Mouse (Mus musculus) olfactory bulb, adult 2 months (tissue): ENCODE measurements around the gene Fthl17d. TPM values are rescaled to one million over a fixed set of nuclear protein-coding genes. Genes with fewer than 3 reads are reported as not detected.
"Not testable (repeated sequence)": the region's sequence is repeated elsewhere in the genome, so short reads cannot be mapped to it uniquely, and the experiment has no call there.

Experiments
- H3K27ac ChIP-seq: fragments of 200-500 bp; 2 replicates; pipeline ENCODE4 v1.5.1; 2012; ENCODE audit warnings: low read depth, low read length; ENCODE audit not compliant: insufficient read depth
- H3K4me1 ChIP-seq: fragments of 200-500 bp; 2 replicates; pipeline ENCODE4 v1.6.1; 2012; ENCODE audit warnings: low read length; ENCODE audit not compliant: control insufficient read depth, insufficient read depth
- H3K4me3 ChIP-seq: fragments of 200-500 bp; 2 replicates; pipeline ENCODE4 v1.5.1; 2012; ENCODE audit warnings: mild to moderate bottlenecking, low read depth, low read length, moderate library complexity; ENCODE audit not compliant: insufficient read depth
- CTCF ChIP-seq: fragments of 200-500 bp; IDR thresholded peaks from 2 replicates; pipeline ENCODE4 v1.5.1; 2012; ENCODE audit warnings: low read depth, mild to moderate bottlenecking, low read length, moderate library complexity; ENCODE audit not compliant: insufficient read depth
- POLR2A ChIP-seq: fragments of 200-500 bp; IDR thresholded peaks from 2 replicates; pipeline ENCODE4 v1.6.1; 2012; ENCODE audit warnings: mild to moderate bottlenecking, low read depth, low read length, moderate library complexity; ENCODE audit not compliant: insufficient read depth
- WGBS: fragments of 180-500 bp; shearing (Covaris S2); methylation state at CpG from one replicate; pipeline ENCODE4 v1.1.7; 2018; 5-methylcytosine and 5-hydroxymethylcytosine counted together
- polyA plus RNA-seq: library from polyadenylated mRNA; stranded (reverse); fragments of >200 nt; gene quantifications from 2 replicates; pipeline ENCODE4 v1.2.4, GENCODE M21; 2012; ENCODE audit warnings: low replicate concordance; ENCODE audit not compliant: missing spikeins, insufficient read depth, insufficient read length

The Fthl17d gene
- not detected in 2 replicates for polyA plus RNA-seq

DNA sequence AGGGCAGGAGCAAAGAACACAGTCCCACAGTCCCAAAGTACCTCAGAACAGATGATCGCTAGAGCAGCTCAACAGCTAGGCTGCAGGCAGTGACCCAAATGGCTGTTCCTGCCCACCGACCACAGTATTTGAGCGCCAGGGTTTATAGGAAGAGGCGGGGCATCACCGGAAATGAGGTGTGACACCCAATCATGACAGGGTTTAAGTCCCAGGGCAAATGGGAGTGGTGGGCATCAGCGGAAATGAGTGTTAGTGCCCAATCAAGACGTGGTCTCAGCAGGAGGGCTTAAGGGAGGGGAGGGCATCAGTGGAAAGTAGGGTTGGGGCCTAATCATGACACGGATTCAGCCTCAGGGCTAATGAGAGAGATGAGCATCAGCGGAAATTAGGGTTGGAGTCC is at the start of gene Fthl17d:
Gene Fthl17d, minus strand, starts transcription at position 101 of the 400 bp plus-strand sequence.
- H3K4me1 ChIP-seq, H3K4me3 ChIP-seq, H3K27ac ChIP-seq: not testable (repeated sequence)
- no CpG with 5 or more reads among the region's 9 CpGs for WGBS

DNA sequence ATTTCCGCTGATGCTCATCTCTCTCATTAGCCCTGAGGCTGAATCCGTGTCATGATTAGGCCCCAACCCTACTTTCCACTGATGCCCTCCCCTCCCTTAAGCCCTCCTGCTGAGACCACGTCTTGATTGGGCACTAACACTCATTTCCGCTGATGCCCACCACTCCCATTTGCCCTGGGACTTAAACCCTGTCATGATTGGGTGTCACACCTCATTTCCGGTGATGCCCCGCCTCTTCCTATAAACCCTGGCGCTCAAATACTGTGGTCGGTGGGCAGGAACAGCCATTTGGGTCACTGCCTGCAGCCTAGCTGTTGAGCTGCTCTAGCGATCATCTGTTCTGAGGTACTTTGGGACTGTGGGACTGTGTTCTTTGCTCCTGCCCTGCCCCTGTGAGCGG is 46.6 kb upstream of the Fthl17d start, which contains the start of gene Fthl17e:
Gene Fthl17e, plus strand, starts transcription at position 301 of the 400 bp plus-strand sequence.
- H3K4me3 ChIP-seq, H3K4me1 ChIP-seq, H3K27ac ChIP-seq: not testable (repeated sequence)
- WGBS, result 100% methylated on average over 1 of the region's 10 CpGs

DNA sequence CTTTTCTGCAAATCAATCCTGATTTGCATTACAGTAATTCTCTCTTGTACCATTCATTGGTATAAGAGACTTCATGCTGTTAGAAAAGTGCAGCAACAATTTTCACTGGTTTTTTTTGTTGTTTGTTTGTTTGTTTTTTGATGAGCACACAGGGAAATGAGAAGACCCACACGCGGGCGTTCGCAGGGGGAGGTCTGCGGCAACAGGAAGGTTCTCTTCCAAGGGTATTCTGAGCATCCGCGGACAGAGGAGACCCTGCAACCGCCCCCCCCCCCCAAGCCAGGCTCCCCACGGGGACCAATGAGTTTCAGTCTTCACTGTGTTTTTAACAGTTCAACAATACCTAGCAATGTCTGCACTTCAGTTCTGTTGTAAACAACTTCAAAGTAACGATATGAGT is 32.9 kb upstream of the Fthl17d start:
- no peaks in the 10 kb centered on the region for H3K4me1 ChIP-seq
- TF ChIP-seq POLR2A, result no peak
- TF ChIP-seq CTCF, result no peak
- 39% methylated on average over 10 of the region's 10 CpGs for WGBS
- H3K27ac ChIP-seq, result no peak overlapping the region
- H3K4me3 ChIP-seq, result no peak overlapping the region

DNA sequence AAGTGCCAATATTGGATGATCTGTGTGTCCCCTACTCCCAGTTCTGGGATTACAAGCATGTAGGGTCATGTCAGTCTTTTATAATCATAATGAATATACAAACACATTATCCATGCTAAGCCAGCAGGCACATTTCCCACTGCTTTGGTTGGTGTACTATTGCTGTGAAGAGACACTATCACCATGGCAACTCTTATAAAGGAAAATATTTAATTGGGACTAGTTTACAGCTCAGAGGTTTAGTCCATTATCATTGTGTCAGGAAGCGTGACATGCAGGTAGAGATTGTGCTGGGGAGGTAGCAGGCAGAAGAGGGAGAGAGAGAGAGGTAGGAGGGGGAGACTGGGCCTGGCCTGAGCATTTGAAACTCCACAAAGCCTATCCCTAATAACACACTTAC is 29.5 kb upstream of the Fthl17d start:
- WGBS, result 50% methylated on average over 1 of the region's 1 CpGs
- no peaks in the 10 kb centered on the region for H3K4me1 ChIP-seq
- no peak overlapping the region for H3K4me3 ChIP-seq
- TF ChIP-seq CTCF (no peak), POLR2A (no peak)
- H3K27ac ChIP-seq, result no peak overlapping the region

DNA sequence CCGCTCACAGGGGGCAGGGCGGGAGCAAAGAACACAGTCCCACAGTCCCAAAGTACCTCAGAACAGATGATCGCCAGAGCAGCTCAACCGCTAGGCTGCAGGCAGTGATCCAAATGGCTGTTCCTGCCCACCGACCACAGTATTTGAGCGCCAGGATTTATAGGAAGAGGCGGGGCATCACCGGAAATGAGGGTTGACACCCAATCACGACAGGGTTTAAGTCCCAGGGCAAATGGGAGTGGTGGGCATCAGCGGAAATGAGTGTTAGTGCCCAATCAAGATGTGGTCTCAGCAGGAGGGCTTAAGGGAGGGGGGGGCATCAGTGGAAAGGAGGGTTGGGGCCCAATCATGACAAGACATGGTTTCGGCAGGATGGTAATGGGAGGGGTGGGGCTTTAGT is 10.1 kb downstream of the Fthl17d start, which contains the start of gene Fthl17c:
Gene Fthl17c, minus strand, starts transcription at position 101 of the 400 bp plus-strand sequence.
- H3K4me3 ChIP-seq, H3K27ac ChIP-seq, H3K4me1 ChIP-seq: not testable (repeated sequence)
- no CpG with 5 or more reads among the region's 11 CpGs for WGBS

DNA sequence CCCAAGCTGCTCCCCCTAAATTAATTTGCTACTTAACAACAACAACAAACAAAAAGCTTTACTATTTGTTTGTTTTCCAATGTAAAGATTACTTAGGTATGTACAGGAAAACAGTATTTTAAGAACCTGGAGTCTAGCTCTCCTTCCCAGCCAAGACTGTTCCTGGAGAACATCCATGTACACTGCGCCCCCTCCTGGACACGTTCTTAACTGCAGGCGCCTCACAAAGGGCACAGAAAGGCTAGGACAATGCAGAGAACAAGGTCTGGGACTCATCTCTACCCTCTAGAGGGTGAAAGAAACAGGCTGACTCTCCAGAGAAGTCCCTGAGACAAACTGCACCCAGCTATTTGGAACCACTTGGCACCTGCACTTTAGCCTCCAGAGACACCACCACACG is 21.9 kb downstream of the Fthl17d start:
- 51% methylated on average over 4 of the region's 4 CpGs for WGBS
- not testable (repeated sequence) for H3K27ac ChIP-seq, H3K4me3 ChIP-seq, H3K4me1 ChIP-seq

DNA sequence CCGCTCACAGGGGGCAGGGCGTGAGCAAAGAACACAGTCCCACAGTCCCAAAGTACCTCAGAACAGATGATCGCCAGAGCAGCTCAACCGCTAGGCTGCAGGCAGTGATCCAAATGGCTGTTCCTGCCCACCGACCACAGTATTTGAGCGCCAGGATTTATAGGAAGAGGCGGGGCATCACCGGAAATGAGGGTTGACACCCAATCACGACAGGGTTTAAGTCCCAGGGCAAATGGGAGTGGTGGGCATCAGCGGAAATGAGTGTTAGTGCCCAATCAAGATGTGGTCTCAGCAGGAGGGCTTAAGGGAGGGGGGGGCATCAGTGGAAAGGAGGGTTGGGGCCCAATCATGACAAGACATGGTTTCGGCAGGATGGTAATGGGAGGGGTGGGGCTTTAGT is 23.7 kb downstream of the Fthl17d start, which contains the start of gene Fthl17b:
Gene Fthl17b, minus strand, starts transcription at position 101 of the 400 bp plus-strand sequence.
- 83% methylated on average over 4 of the region's 11 CpGs for WGBS
- H3K27ac ChIP-seq, H3K4me3 ChIP-seq, H3K4me1 ChIP-seq: not testable (repeated sequence)

DNA sequence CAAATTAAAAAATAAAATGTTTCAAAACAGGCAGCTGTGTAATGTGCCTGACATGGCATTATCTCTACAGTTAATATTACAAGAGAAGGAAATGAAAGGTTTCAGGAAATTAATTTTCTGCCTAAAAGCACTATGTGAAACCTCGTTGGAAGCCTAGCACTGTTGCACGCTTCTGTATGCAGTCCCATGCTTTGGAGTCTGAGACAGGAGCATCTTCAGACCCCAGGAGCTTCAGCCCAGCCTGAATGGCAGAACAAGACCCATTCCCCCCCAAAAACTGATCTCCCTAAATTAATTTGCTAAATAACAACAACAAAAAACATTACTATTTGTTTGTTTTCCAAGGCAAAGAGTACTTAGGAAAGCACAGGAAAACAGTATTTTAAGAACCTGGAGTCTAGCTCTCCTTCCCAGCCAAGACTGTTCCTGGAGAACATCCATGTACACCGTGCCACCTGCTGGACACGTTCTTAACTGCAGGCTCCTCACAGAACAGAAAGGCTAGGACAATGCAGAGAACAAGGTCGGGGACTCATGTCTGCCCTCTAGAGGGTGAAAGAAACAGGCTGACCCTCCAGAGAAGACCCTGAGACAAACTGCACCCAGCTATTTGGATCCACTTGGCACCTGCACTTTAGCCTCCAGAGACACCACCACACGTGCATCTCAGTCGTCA is 38.3 kb downstream of the Fthl17d start:
- H3K27ac ChIP-seq, H3K4me1 ChIP-seq, H3K4me3 ChIP-seq: not testable (repeated sequence)
- WGBS, result 19% methylated on average over 7 of the region's 7 CpGs

DNA sequence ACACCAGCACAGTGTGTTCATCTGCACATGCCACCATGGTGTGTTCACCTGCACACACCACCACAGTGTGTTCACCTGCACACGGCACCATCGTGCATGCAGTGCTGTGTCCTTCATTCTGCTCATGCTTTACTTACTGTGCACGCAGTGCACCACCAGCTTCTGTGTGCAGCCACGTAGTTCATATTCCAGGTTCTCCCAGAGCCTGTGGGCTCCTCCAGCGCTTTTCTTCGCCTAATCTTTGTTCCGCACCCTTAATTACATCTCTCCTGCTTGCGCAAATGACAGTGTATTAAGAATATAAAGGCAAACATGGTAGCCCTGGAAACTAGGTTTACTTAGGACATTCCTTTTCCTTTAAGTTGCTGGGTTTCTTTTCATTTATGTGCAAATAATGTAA is 42.5 kb downstream of the Fthl17d start:
- H3K27ac ChIP-seq, result no peak overlapping the region
- H3K4me1 ChIP-seq, result peaks cover 3% of the 10 kb centered on the region; the same call in 1 of the 2 replicates
- no peak overlapping the region for H3K4me3 ChIP-seq
- 42% methylated on average over 8 of the region's 8 CpGs for WGBS
- no peak for TF ChIP-seq POLR2A
- TF ChIP-seq CTCF, result no peak

Other genes starting within 250 kb of the Fthl17d start
- gene Ssx9, start 238.3 kb downstream of the Fthl17d start, polyA plus RNA-seq, result not detected in 2 replicates
- not detected in 2 replicates for gene Ssxb5, start 183.1 kb downstream of the Fthl17d start, polyA plus RNA-seq
- gene Gm6592, start 142.8 kb downstream of the Fthl17d start, polyA plus RNA-seq, result not detected in 2 replicates
- gene Gm5751, start 112.5 kb downstream of the Fthl17d start, polyA plus RNA-seq, result not detected in 2 replicates
- not detected in 2 replicates for gene B630019K06Rik, start 94.4 kb downstream of the Fthl17d start, polyA plus RNA-seq
- gene Fthl17b, start 23.8 kb downstream of the Fthl17d start, polyA plus RNA-seq, result not detected in 2 replicates
- not detected in 2 replicates for gene Fthl17c, start 10.2 kb downstream of the Fthl17d start, polyA plus RNA-seq
- not detected in 2 replicates for gene Fthl17e, start 46.7 kb upstream of the Fthl17d start, polyA plus RNA-seq
- not detected in 2 replicates for gene Fthl17f, start 76.3 kb upstream of the Fthl17d start, polyA plus RNA-seq
- not detected in 2 replicates for gene 4930402K13Rik, start 117.8 kb upstream of the Fthl17d start, polyA plus RNA-seq
- gene Lancl3, start 213.1 kb upstream of the Fthl17d start, polyA plus RNA-seq, result not detected in 2 replicates